Mouse (Mus musculus): ENCODE results near the gene Dupd1.

GRCm38 (mm10) chr14:21631665-21632200 is 82.6 kb downstream of the Dupd1 start:
- TF ChIP-seq CTCF (IDR thresholded peaks at IDR 0.05) (no peak), EP300 (IDR thresholded peaks at IDR 0.05) (no peak)

Data from lung, postnatal 0 days (tissue).